Mouse (Mus musculus) natural killer cell, adult 2 months (primary cell): Measurements from ENCODE around the gene Tlnrd1.

Experiments
- DNase-seq, 2 experiments: peaks; one replicate each; pipeline ENCODE4 v3.0.0; 2022; ENCODE audit warnings: low spot score in 2 of 2

Tlnrd1 gene

DNA sequence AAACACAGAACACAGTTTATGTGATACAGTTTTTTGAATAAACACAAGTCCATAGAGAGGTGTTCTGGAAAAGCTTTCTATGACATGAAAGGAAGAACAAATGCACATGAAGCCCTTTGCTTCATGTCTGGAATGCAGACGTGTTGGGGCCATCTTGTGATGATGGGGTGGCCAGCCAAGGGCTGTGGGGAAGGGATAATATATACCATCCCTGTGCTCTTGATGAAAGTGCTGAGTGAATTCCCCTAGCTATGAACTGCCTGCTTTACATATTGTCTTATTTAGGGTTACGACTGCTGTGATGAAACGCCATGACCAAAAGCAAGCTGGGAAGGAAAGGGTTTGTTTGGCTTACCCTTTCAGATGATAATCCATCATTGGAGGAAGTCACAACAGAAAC, 39.3 kb downstream of the Tlnrd1 start:
- no peak for DNase-seq

DNA sequence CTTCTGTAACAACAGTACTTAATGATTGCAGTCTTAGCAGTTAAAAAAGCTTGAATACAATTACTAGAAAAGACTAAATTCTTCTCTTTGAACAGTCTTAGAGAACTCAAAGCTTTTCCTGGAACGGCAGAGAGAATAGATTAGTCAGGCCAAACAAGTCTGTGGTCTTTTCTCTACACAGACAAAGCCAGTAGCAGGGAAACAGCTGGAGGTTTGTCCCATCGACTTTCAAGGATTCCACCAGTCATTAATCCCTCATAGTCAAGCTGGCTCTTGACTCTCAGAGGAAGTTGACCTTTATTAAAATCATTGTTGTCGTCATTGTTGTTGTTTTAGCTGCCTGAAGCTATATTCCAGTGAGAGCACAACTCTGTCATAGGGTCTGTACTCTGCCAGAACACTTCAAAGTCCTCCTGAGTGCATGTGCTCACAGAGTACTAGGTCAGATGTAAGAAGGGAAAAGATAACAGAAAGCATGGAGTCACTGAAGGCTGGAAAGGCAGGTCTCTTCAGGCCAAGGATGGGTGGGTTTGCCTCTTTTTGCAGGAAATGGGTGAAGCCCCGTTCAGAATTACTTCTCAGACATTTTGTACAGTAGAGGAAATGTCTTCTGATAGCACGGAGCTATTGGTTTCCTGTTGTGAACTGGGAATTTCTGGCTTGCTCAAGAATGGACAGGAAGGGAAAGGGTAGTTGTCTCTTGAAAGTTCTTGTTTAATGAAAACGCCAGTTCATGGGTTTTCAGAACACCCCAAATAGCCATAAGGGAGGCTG, 41.4 kb downstream of the Tlnrd1 start:
- DNase-seq: no peak

DNA sequence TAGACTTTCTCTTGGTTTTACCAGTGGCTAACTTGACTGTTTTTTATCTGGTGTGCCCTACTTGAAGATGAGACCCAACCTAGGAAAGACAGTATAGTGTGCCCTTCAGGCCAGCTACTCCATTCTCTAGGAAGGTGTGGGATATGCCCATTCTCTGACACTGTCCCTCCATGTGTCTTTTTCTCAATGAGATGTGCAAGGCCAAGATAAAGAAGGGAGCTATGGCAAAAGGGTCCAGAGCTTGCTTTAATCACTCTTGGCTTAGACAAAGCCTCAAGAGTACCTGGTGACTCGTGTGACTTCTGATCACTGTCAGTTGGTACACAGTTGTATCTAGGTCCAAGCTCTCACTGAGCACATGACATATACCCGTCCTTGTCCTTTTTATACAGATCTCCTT, 44.0 kb downstream of the Tlnrd1 start:
- no peak for DNase-seq

DNA sequence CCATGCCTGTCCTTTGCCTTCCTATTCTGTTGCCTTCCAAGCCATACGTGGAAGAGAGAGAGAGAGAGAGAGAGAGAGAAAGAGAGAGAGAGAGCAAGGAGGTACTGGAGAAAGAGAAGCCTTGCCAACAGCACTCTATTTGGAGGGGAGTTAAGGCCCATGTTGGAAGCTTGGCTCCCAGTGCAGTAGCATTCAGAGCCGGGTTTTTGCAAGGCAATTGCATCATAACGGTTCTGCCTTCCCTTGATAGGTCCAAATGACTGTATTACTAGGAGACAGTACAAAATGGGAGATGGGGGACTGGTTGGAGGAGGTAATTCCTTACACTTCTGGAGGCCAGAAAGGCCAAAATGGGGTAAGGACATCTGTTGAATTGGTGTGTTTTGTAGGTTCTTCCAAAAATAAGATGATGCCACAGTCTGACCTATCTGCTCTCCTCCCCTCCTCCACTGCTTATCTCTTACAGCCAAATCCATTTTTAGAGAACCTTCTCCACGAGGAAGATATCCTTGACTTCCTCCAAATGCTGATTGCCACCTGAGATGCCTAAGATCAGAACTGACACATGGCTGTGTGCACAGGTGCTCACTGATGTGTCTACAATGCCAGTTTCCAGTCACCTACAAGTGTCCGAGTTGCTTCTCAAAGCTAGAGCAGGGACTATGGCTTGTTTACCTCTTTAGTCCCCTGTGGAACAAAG, 45.4 kb downstream of the Tlnrd1 start:
- DNase-seq: no peak
